Mouse (Mus musculus): Measurements from ENCODE around the gene Atxn7l2. TPM values are rescaled to one million over a fixed set of nuclear protein-coding genes. Genes with fewer than 3 reads are reported as not detected.
"Not testable (repeated sequence)": the region's sequence is repeated elsewhere in the genome, so short reads cannot be mapped to it uniquely, and the experiment has no call there.

Gene Atxn7l2
- polyA plus RNA-seq (2014; fragmentation: Nextera tagmentation; extraction: Ambion mirVana) = 6.3 and 7.1 TPM in 2 replicates

- no peaks in the 10 kb centered on the region for H3K27me3 ChIP-seq (ENCODE audit: control insufficient read depth, insufficient read depth, low read length)
- peak within 1 kb of the TSS; percentile 58 to 81 for H3K4me3 ChIP-seq (ENCODE audit: control insufficient read depth in 1 of 2, insufficient read depth in 1 of 2, low read depth in 1 of 2, low read length in 2 of 2)
- H3K4me1 ChIP-seq (ENCODE audit: control insufficient read depth in 2 of 2, insufficient read depth in 2 of 2, low read length in 2 of 2) = peaks cover 9 to 13% of the 10 kb centered on the region in 2 experiments
- ATAC-seq (ENCODE audit: insufficient number of reproducible peaks, insufficient read depth, low FRiP score, low read depth) = peak; percentile 76
- H3K9ac ChIP-seq (ENCODE audit: low read length) = peak within 1 kb of the TSS; percentile 81
- no peaks in the 10 kb centered on the region for H3K9me3 ChIP-seq (ENCODE audit: control insufficient read depth, low read length)
- H3K36me3 ChIP-seq (ENCODE audit: control insufficient read depth, insufficient read depth, low read length) = peaks cover 19% of the 10 kb centered on the region
- WGBS = under 1% methylated on average over 14 of the region's 14 CpGs
- H3K4me2 ChIP-seq (ENCODE audit: low read length) = peak within 1 kb of the TSS; percentile 75
- H3K27ac ChIP-seq (replicated peaks in 1 of 2; ENCODE audit: control insufficient read depth in 1 of 2, insufficient read depth in 1 of 2, low read depth in 2 of 2, low read length in 2 of 2) = peak within 1 kb of the TSS; percentile 87 to 93
Measured at GRCm38 (mm10) chr3:108210771-108211139, at the start of gene Atxn7l2. Atxn7l2 (minus strand) TSS chr3:108210934.

GRCm38 (mm10) chr3:108259319-108259718 is 48.6 kb upstream of the Atxn7l2 start:
- Histone ChIP-seq H3K27me3 (ENCODE audit: control insufficient read depth, insufficient read depth, low read length) (no peaks in the 10 kb centered on the region), H3K9me3 (ENCODE audit: control insufficient read depth, low read length) (no peaks in the 10 kb centered on the region), H3K27ac (replicated peaks in 1 of 2; ENCODE audit: control insufficient read depth in 1 of 2, insufficient read depth in 1 of 2, low read depth in 2 of 2, low read length in 2 of 2) (no peak overlapping the region), H3K36me3 (ENCODE audit: control insufficient read depth, insufficient read depth, low read length) (peaks cover 26% of the 10 kb centered on the region), H3K4me3 (ENCODE audit: control insufficient read depth in 1 of 2, insufficient read depth in 1 of 2, low read depth in 1 of 2, low read length in 2 of 2) (no peak overlapping the region), H3K9ac (ENCODE audit: low read length) (no peak overlapping the region), H3K4me1 (ENCODE audit: control insufficient read depth in 2 of 2, insufficient read depth in 2 of 2, low read length in 2 of 2) (peaks cover 0 to 24% of the 10 kb centered on the region in 2 experiments; a peak in 2 of 4 replicates), H3K4me2 (ENCODE audit: low read length) (no peak overlapping the region)
- WGBS = 55% methylated on average over 3 of the region's 3 CpGs
- ATAC-seq (ENCODE audit: insufficient number of reproducible peaks, insufficient read depth, low FRiP score, low read depth) = no peak

GRCm38 (mm10) chr3:108257831-108258500 is 47.2 kb upstream of the Atxn7l2 start:
- Histone ChIP-seq H3K4me1 (ENCODE audit: control insufficient read depth in 2 of 2, insufficient read depth in 2 of 2, low read length in 2 of 2) (peaks cover 0 to 24% of the 10 kb centered on the region in 2 experiments; a peak in 2 of 4 replicates), H3K9me3 (ENCODE audit: control insufficient read depth, low read length) (no peaks in the 10 kb centered on the region), H3K4me2 (ENCODE audit: low read length) (peak overlapping the region; percentile 83), H3K4me3 (ENCODE audit: control insufficient read depth in 1 of 2, insufficient read depth in 1 of 2, low read depth in 1 of 2, low read length in 2 of 2) (peak overlapping the region; percentile 71 to 96; a peak in 3 of 4 replicates), H3K9ac (ENCODE audit: low read length) (peak overlapping the region; percentile 93), H3K27me3 (ENCODE audit: control insufficient read depth, insufficient read depth, low read length) (no peaks in the 10 kb centered on the region), H3K27ac (replicated peaks in 1 of 2; ENCODE audit: control insufficient read depth in 1 of 2, insufficient read depth in 1 of 2, low read depth in 2 of 2, low read length in 2 of 2) (no peak overlapping the region), H3K36me3 (ENCODE audit: control insufficient read depth, insufficient read depth, low read length) (peaks cover 14% of the 10 kb centered on the region)
- WGBS = 62% methylated on average over 3 of the region's 3 CpGs
- no peak for ATAC-seq (ENCODE audit: insufficient number of reproducible peaks, insufficient read depth, low FRiP score, low read depth)

- peaks cover 0 to 24% of the 10 kb centered on the region in 2 experiments; a peak in 2 of 4 replicates for H3K4me1 ChIP-seq (ENCODE audit: control insufficient read depth in 2 of 2, insufficient read depth in 2 of 2, low read length in 2 of 2)
- H3K4me2 ChIP-seq (ENCODE audit: low read length) = peak within 1 kb of the TSS; percentile 83
- H3K36me3 ChIP-seq (ENCODE audit: control insufficient read depth, insufficient read depth, low read length) = peaks cover 6% of the 10 kb centered on the region
- WGBS = under 1% methylated on average over 79 of the region's 79 CpGs
- H3K27me3 ChIP-seq (ENCODE audit: control insufficient read depth, insufficient read depth, low read length) = no peaks in the 10 kb centered on the region
- no peaks in the 10 kb centered on the region for H3K9me3 ChIP-seq (ENCODE audit: control insufficient read depth, low read length)
- H3K27ac ChIP-seq (replicated peaks in 1 of 2; ENCODE audit: control insufficient read depth in 1 of 2, insufficient read depth in 1 of 2, low read depth in 2 of 2, low read length in 2 of 2) = peak within 1 kb of the TSS in 1 of 2 experiments; percentile 56; a peak in 3 of 4 replicates
- peak within 1 kb of the TSS; percentile 85 to 96 for H3K4me3 ChIP-seq (ENCODE audit: control insufficient read depth in 1 of 2, insufficient read depth in 1 of 2, low read depth in 1 of 2, low read length in 2 of 2)
- peak within 1 kb of the TSS; percentile 93 for H3K9ac ChIP-seq (ENCODE audit: low read length)
- ATAC-seq (ENCODE audit: insufficient number of reproducible peaks, insufficient read depth, low FRiP score, low read depth) = peak; percentile 97
Measured at GRCm38 (mm10) chr3:108256719-108257637, 46.2 kb upstream of the Atxn7l2 start, which contains the start of gene Psma5. Psma5 (plus strand) TSS chr3:108256926.

GRCm38 (mm10) chr3:108246857-108247256 is 36.1 kb upstream of the Atxn7l2 start:
- no peaks in the 10 kb centered on the region for H3K4me1 ChIP-seq (ENCODE audit: control insufficient read depth in 2 of 2, insufficient read depth in 2 of 2, low read length in 2 of 2)
- no peak overlapping the region for H3K27ac ChIP-seq (replicated peaks in 1 of 2; ENCODE audit: control insufficient read depth in 1 of 2, insufficient read depth in 1 of 2, low read depth in 2 of 2, low read length in 2 of 2)
- ATAC-seq (ENCODE audit: insufficient number of reproducible peaks, insufficient read depth, low FRiP score, low read depth) = no peak
- H3K9me3 ChIP-seq (ENCODE audit: control insufficient read depth, low read length) = no peaks in the 10 kb centered on the region
- no peak overlapping the region for H3K4me3 ChIP-seq (ENCODE audit: control insufficient read depth in 1 of 2, insufficient read depth in 1 of 2, low read depth in 1 of 2, low read length in 2 of 2)
- H3K9ac ChIP-seq (ENCODE audit: low read length) = no peak overlapping the region
- H3K36me3 ChIP-seq (ENCODE audit: control insufficient read depth, insufficient read depth, low read length) = no peaks in the 10 kb centered on the region
- no peak overlapping the region for H3K4me2 ChIP-seq (ENCODE audit: low read length)
- 84% methylated on average over 2 of the region's 2 CpGs for WGBS
- H3K27me3 ChIP-seq (ENCODE audit: control insufficient read depth, insufficient read depth, low read length) = no peaks in the 10 kb centered on the region

- WGBS = 84% methylated on average over 3 of the region's 3 CpGs
- no peaks in the 10 kb centered on the region for H3K36me3 ChIP-seq (ENCODE audit: control insufficient read depth, insufficient read depth, low read length)
- H3K27me3 ChIP-seq (ENCODE audit: control insufficient read depth, insufficient read depth, low read length) = no peaks in the 10 kb centered on the region
- H3K4me1 ChIP-seq (ENCODE audit: control insufficient read depth in 2 of 2, insufficient read depth in 2 of 2, low read length in 2 of 2) = no peaks in the 10 kb centered on the region
- no peak overlapping the region for H3K4me2 ChIP-seq (ENCODE audit: low read length)
- H3K4me3 ChIP-seq (ENCODE audit: control insufficient read depth in 1 of 2, insufficient read depth in 1 of 2, low read depth in 1 of 2, low read length in 2 of 2) = no peak overlapping the region
- H3K9ac ChIP-seq (ENCODE audit: low read length) = no peak overlapping the region
- no peak overlapping the region for H3K27ac ChIP-seq (replicated peaks in 1 of 2; ENCODE audit: control insufficient read depth in 1 of 2, insufficient read depth in 1 of 2, low read depth in 2 of 2, low read length in 2 of 2)
- no peak for ATAC-seq (ENCODE audit: insufficient number of reproducible peaks, insufficient read depth, low FRiP score, low read depth)
- no peaks in the 10 kb centered on the region for H3K9me3 ChIP-seq (ENCODE audit: control insufficient read depth, low read length)
Measured at GRCm38 (mm10) chr3:108241243-108241839, 30.6 kb upstream of the Atxn7l2 start.

- WGBS = 84% methylated on average over 4 of the region's 4 CpGs
Measured at GRCm38 (mm10) chr3:108237474-108238102, 26.9 kb upstream of the Atxn7l2 start.

More at GRCm38 (mm10) chr3:108237474-108238102, 26.9 kb upstream of the Atxn7l2 start:
- H3K27me3 ChIP-seq (ENCODE audit: control insufficient read depth, insufficient read depth, low read length); H3K36me3 ChIP-seq (ENCODE audit: control insufficient read depth, insufficient read depth, low read length); H3K27ac ChIP-seq (replicated peaks in 1 of 2; ENCODE audit: control insufficient read depth in 1 of 2, insufficient read depth in 1 of 2, low read depth in 2 of 2, low read length in 2 of 2); H3K9ac ChIP-seq (ENCODE audit: low read length); H3K4me3 ChIP-seq (ENCODE audit: control insufficient read depth in 1 of 2, insufficient read depth in 1 of 2, low read depth in 1 of 2, low read length in 2 of 2); H3K4me1 ChIP-seq (ENCODE audit: control insufficient read depth in 2 of 2, insufficient read depth in 2 of 2, low read length in 2 of 2); ATAC-seq (ENCODE audit: insufficient number of reproducible peaks, insufficient read depth, low FRiP score, low read depth); H3K9me3 ChIP-seq (ENCODE audit: control insufficient read depth, low read length); H3K4me2 ChIP-seq (ENCODE audit: low read length): not testable (repeated sequence)

Measured in heart, embryonic 14.5 days (tissue).